Mouse (Mus musculus): Measurements from ENCODE around the gene Tspan1.

- TF ChIP-seq CTCF (IDR thresholded peaks at IDR 0.05; ENCODE audit: low read depth, low read length) (no peak), POLR2A (IDR thresholded peaks at IDR 0.05; ENCODE audit: extremely low read depth, insufficient read depth, low read length) (no peak)
Observed at GRCm38 (mm10) chr4:116185083-116185482, 17.7 kb upstream of the Tspan1 start.
